9 mouse cellular contexts compared by ENCODE assay signal in the genomic region with DNA sequence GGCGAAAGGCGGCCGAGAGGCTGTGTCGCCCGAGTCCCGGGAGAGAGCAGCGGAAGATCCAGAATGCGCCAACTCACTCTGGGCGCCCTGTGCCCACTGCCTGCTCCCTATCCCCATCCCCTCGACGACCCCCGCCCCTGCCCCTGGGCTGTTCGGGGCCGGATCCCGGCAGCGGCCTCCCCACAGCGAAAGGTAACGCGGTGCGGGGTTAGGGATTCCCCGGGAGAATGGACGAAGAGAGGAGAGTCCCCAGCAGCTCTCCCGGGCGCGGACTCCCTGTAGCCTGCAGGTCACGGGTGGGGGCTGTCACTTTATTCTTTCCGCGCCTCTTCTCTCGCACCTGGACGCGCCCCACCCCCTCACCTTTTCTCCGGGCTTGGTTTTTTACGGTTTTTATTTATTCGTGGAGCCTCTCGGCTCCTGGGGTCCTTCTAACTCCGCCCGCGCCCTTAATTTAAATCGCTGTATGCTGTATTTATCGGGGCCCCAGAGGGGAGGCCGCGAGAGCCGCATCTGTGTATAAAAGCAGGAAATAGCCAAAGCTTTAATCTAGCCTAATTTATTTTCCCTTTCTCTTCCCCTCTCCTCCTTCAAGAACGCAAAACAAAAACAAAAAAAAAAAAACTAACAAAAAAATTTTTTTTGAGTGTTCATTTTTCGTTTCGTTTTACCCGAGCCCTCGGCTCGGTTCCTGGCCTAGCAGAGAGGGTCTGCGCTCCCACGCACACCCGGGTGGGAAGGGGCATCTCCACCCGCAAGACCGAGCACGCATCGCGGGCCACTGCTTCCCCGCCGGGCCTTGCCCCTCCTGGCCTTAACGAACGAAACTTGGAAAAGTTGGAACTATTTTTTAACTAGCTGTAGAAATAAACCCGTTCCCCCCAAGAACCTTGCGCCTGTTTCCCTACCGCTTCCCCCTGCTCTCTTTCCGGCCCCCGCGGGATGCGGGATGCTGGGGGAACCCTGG. TPM values are rescaled to one million over a fixed set of nuclear protein-coding genes. Genes with fewer than 3 reads are reported as not detected.
A peak's percentile ranks its signal among the peaks of the same experiment; 100 is the strongest.
DNase-seq lines count a peak whose midpoint lies in the region; ATAC-seq and TF ChIP-seq lines count a peak whose summit lies in the region.
"Had no signal": no experiment of that assay in that cellular context is flagged by ENCODE, and none has a peak within 500 bp of the region (broad histone marks: within the 10 kb centered on the region; RNA-seq: fewer than 3 reads in every experiment).

No protein-coding gene starts in this region.

- peak overlapping the region; percentile 92 for H3K4me2 ChIP-seq in forebrain, embryonic 16.5 days (ENCODE audit: low read length)
- peak overlapping the region; percentile 98 for H3K4me2 ChIP-seq in limb, embryonic 14.5 days (replicated peaks; ENCODE audit: low read depth, low read length, severe bottlenecking)

- peak overlapping the region; percentile 84 for H3K4me3 ChIP-seq in megakaryocyte, embryonic 14.5 days (replicated peaks)
- H3K4me3 ChIP-seq in forebrain, embryonic 16.5 days (replicated peaks; ENCODE audit: low read length), result peak overlapping the region; percentile 71
- peak overlapping the region; percentile 58 for H3K4me3 ChIP-seq in limb, embryonic 14.5 days (replicated peaks; ENCODE audit: low read length)
- H3K4me3 ChIP-seq in testis, adult 2 months (ENCODE audit: control insufficient read depth, low read depth, low read length), result peak overlapping the region; percentile 2; the same call in 1 of the 2 replicates

- no peaks in the 10 kb centered on the region for H3K9me3 ChIP-seq in megakaryocyte, embryonic 14.5 days
- no peaks in the 10 kb centered on the region for H3K9me3 ChIP-seq in forebrain, embryonic 16.5 days (ENCODE audit: control insufficient read depth, low read length)
- H3K9me3 ChIP-seq in limb, embryonic 14.5 days (ENCODE audit: control insufficient read depth, low read length), result no peaks in the 10 kb centered on the region

- H3K36me3 ChIP-seq in megakaryocyte, embryonic 14.5 days (replicated peaks; ENCODE audit: low read length), result no peaks in the 10 kb centered on the region
- H3K36me3 ChIP-seq in forebrain, embryonic 16.5 days (ENCODE audit: control insufficient read depth, insufficient read depth), result no peaks in the 10 kb centered on the region
- H3K36me3 ChIP-seq in limb, embryonic 14.5 days (ENCODE audit: control insufficient read depth, insufficient read depth, low read length), result no peaks in the 10 kb centered on the region
- no peaks in the 10 kb centered on the region for H3K36me3 ChIP-seq in testis, adult 2 months (ENCODE audit: control insufficient read depth, insufficient read depth, low read length)

- TF ChIP-seq CTCF in testis, adult 2 months (IDR thresholded peaks at IDR 0.05; ENCODE audit: control insufficient read depth, insufficient read depth, insufficient replicate concordance, low read depth, low read length), result no peak

- ATAC-seq in megakaryocyte, adult 5-6 weeks (ENCODE audit: poor library complexity, severe bottlenecking), result no peak
- ATAC-seq in forebrain, embryonic 16.5 days, result no peak
- ATAC-seq in limb, embryonic 14.5 days (ENCODE audit: low FRiP score, low read depth), result no peak

- H3K27ac ChIP-seq in forebrain, embryonic 16.5 days (ENCODE audit: low read length), result no peak overlapping the region
- no peak overlapping the region for H3K27ac ChIP-seq in limb, embryonic 14.5 days (replicated peaks; ENCODE audit: low read depth, low read length)
- no peak overlapping the region for H3K27ac ChIP-seq in testis, adult 2 months (ENCODE audit: control insufficient read depth, insufficient read depth, low read depth, low read length)

- peak overlapping the region; percentile 75 for H3K9ac ChIP-seq in forebrain, embryonic 16.5 days (replicated peaks; ENCODE audit: low read depth, low read length)
- no peak overlapping the region for H3K9ac ChIP-seq in limb, embryonic 14.5 days (ENCODE audit: low read depth, low read length, severe bottlenecking)

- WGBS in forebrain, embryonic 16.5 days, result 1% methylated on average over 67 of the region's 68 CpGs
- 1% methylated on average over 68 of the region's 68 CpGs for WGBS in limb, embryonic 14.5 days

- no peak for TF ChIP-seq POLR2A in limb, embryonic 14.5 days (IDR thresholded peaks at IDR 0.05; ENCODE audit: borderline replicate concordance, extremely low read depth, insufficient read depth, insufficient read length)
- no peak for TF ChIP-seq POLR2A in testis, adult 2 months (IDR thresholded peaks at IDR 0.05; ENCODE audit: control insufficient read depth, low read depth, low read length)

- H3K4me1 ChIP-seq in megakaryocyte, embryonic 14.5 days, result peaks cover 33% of the 10 kb centered on the region
- peaks cover 42% of the 10 kb centered on the region for H3K4me1 ChIP-seq in forebrain, embryonic 16.5 days (replicated peaks; ENCODE audit: control insufficient read depth, insufficient read depth, low read length)
- peaks cover 3% of the 10 kb centered on the region; the same call in 1 of the 2 replicates for H3K4me1 ChIP-seq in limb, embryonic 14.5 days (ENCODE audit: control insufficient read depth, insufficient read depth, low read length)
- H3K4me1 ChIP-seq in testis, adult 2 months (ENCODE audit: control insufficient read depth, insufficient read depth, low read length), result peaks cover 20% of the 10 kb centered on the region

- H3K27me3 ChIP-seq in megakaryocyte, embryonic 14.5 days (replicated peaks), result peaks cover 97% of the 10 kb centered on the region
- peaks cover 29% of the 10 kb centered on the region for H3K27me3 ChIP-seq in forebrain, embryonic 16.5 days (replicated peaks; ENCODE audit: control insufficient read depth, insufficient read depth, low read length)
- peaks cover 76% of the 10 kb centered on the region for H3K27me3 ChIP-seq in limb, embryonic 14.5 days (ENCODE audit: control insufficient read depth, insufficient read depth, low read length)
- peaks cover 3% of the 10 kb centered on the region for H3K27me3 ChIP-seq in testis, adult 2 months (ENCODE audit: control insufficient read depth, insufficient read depth, low read length)

- no peak for DNase-seq in limb, embryonic 14.5 days (ENCODE audit: low spot score)
- no peak for DNase-seq in c-Kit-positive CD71-positive TER-119-positive erythroid progenitor cells, embryonic 14.5 days (ENCODE audit: low spot score)
- DNase-seq in adrenal gland, adult 18-20 months (ENCODE audit: low spot score in 2 of 2), result no peak
- DNase-seq in layer of hippocampus, postnatal 10 days (ENCODE audit: low spot score in 2 of 2), result no peak

RNA-seq across cellular contexts. Expression of a gene that starts 2.9 kb away (rescaled TPM):
- polyA plus RNA-seq in megakaryocyte, embryonic 14.5 days (2012; ENCODE audit: insufficient read depth, low replicate concordance), result 0.12 TPM in 1 of 2 replicates, not detected in the other
- total RNA-seq in megakaryocyte, adult 5-6 weeks (2015), result not detected in 2 replicates
- total RNA-seq in megakaryocyte, adult 5-6 weeks (2017), result not detected in 2 replicates
- polyA plus RNA-seq in forebrain, embryonic 16.5 days (2015; fragmentation: Nextera tagmentation; extraction: Ambion mirVana), result 20.9 and 22.7 TPM in 2 replicates
- polyA plus RNA-seq in limb, embryonic 14.5 days (2012; rRNA removed), result 1.2 and 1.7 TPM in 2 replicates
- polyA plus RNA-seq in limb, embryonic 14.5 days (2014; fragmentation: Nextera tagmentation; extraction: Ambion mirVana), result 0.97 and 1.2 TPM in 2 replicates
- 0.22 and 0.32 TPM in 2 replicates for polyA plus RNA-seq in testis, adult 2 months (2012; rRNA removed)
- total RNA-seq in adrenal gland, adult 18-20 months (2021), result not detected
- 10 to 100 TPM; 48.6 to 55.5 TPM for total RNA-seq in layer of hippocampus, postnatal 10 days (2021)

RNA-seq across cellular contexts. Expression of a gene that starts 33.9 kb away (rescaled TPM):
- 2.9 and 13.8 TPM in 2 replicates for polyA plus RNA-seq in megakaryocyte, embryonic 14.5 days (2012; ENCODE audit: insufficient read depth, low replicate concordance)
- total RNA-seq in megakaryocyte, adult 5-6 weeks (2015), result 39.3 and 42.0 TPM in 2 replicates
- total RNA-seq in megakaryocyte, adult 5-6 weeks (2017), result 34.1 and 39.4 TPM in 2 replicates
- 42.1 and 48.3 TPM in 2 replicates for polyA plus RNA-seq in forebrain, embryonic 16.5 days (2015; fragmentation: Nextera tagmentation; extraction: Ambion mirVana)
- polyA plus RNA-seq in limb, embryonic 14.5 days (2012; rRNA removed), result 29.2 and 52.0 TPM in 2 replicates
- 59.4 and 61.1 TPM in 2 replicates for polyA plus RNA-seq in limb, embryonic 14.5 days (2014; fragmentation: Nextera tagmentation; extraction: Ambion mirVana)
- polyA plus RNA-seq in testis, adult 2 months (2012; rRNA removed), result 4.3 and 4.8 TPM in 2 replicates
- total RNA-seq in adrenal gland, adult 18-20 months (2021), result 10 to 100 TPM; 32.5 to 35.7 TPM
- total RNA-seq in layer of hippocampus, postnatal 10 days (2021), result 10 to 100 TPM; 17.8 to 18.5 TPM

RNA-seq across cellular contexts. Expression of a gene that starts 41.0 kb away (rescaled TPM):
- 122 and 166 TPM in 2 replicates for polyA plus RNA-seq in megakaryocyte, embryonic 14.5 days (2012; ENCODE audit: insufficient read depth, low replicate concordance)
- 11.5 and 11.7 TPM in 2 replicates for total RNA-seq in megakaryocyte, adult 5-6 weeks (2015)
- 4.2 and 5.0 TPM in 2 replicates for total RNA-seq in megakaryocyte, adult 5-6 weeks (2017)
- 1.9 and 2.3 TPM in 2 replicates for polyA plus RNA-seq in forebrain, embryonic 16.5 days (2015; fragmentation: Nextera tagmentation; extraction: Ambion mirVana)
- 30.6 and 43.7 TPM in 2 replicates for polyA plus RNA-seq in limb, embryonic 14.5 days (2012; rRNA removed)
- 18.1 and 20.4 TPM in 2 replicates for polyA plus RNA-seq in limb, embryonic 14.5 days (2014; fragmentation: Nextera tagmentation; extraction: Ambion mirVana)
- 1.2 and 1.6 TPM in 2 replicates for polyA plus RNA-seq in testis, adult 2 months (2012; rRNA removed)
- total RNA-seq in adrenal gland, adult 18-20 months (2021), result 10 to 100 TPM in 1 of 2 experiments, 1 to 10 TPM in 1; 6.3 to 15.0 TPM
- 1 to 10 TPM; 4.3 to 5.0 TPM for total RNA-seq in layer of hippocampus, postnatal 10 days (2021)

RNA-seq across cellular contexts. Expression of a gene that starts 48.9 kb away (rescaled TPM):
- polyA plus RNA-seq in megakaryocyte, embryonic 14.5 days (2012; ENCODE audit: insufficient read depth, low replicate concordance), result 0.36 TPM in 1 of 2 replicates, not detected in the other
- total RNA-seq in megakaryocyte, adult 5-6 weeks (2015), result not detected in 2 replicates
- total RNA-seq in megakaryocyte, adult 5-6 weeks (2017), result not detected in 2 replicates
- polyA plus RNA-seq in forebrain, embryonic 16.5 days (2015; fragmentation: Nextera tagmentation; extraction: Ambion mirVana), result 1.1 and 1.7 TPM in 2 replicates
- polyA plus RNA-seq in limb, embryonic 14.5 days (2012; rRNA removed), result not detected in 2 replicates
- polyA plus RNA-seq in limb, embryonic 14.5 days (2014; fragmentation: Nextera tagmentation; extraction: Ambion mirVana), result not detected in 2 replicates
- not detected in 2 replicates for polyA plus RNA-seq in testis, adult 2 months (2012; rRNA removed)
- not detected for total RNA-seq in adrenal gland, adult 18-20 months (2021)
- total RNA-seq in layer of hippocampus, postnatal 10 days (2021), result 1 to 10 TPM in 1 of 2 experiments, under 1 TPM in 1; 0.94 to 1.7 TPM
- polyA plus RNA-seq: large intestine, adult 2 months had no signal

RNA-seq across cellular contexts. Expression of a gene that starts 55.0 kb away (rescaled TPM):
- 2.2 and 29.0 TPM in 2 replicates for polyA plus RNA-seq in megakaryocyte, embryonic 14.5 days (2012; ENCODE audit: insufficient read depth, low replicate concordance)
- total RNA-seq in megakaryocyte, adult 5-6 weeks (2015), result 58.3 and 58.6 TPM in 2 replicates
- 88.3 and 100 TPM in 2 replicates for total RNA-seq in megakaryocyte, adult 5-6 weeks (2017)
- polyA plus RNA-seq in forebrain, embryonic 16.5 days (2015; fragmentation: Nextera tagmentation; extraction: Ambion mirVana), result 128 and 129 TPM in 2 replicates
- polyA plus RNA-seq in limb, embryonic 14.5 days (2012; rRNA removed), result 48.9 and 78.6 TPM in 2 replicates
- 122 and 128 TPM in 2 replicates for polyA plus RNA-seq in limb, embryonic 14.5 days (2014; fragmentation: Nextera tagmentation; extraction: Ambion mirVana)
- polyA plus RNA-seq in testis, adult 2 months (2012; rRNA removed), result 24.2 and 24.7 TPM in 2 replicates
- total RNA-seq in adrenal gland, adult 18-20 months (2021), result 10 to 100 TPM; 33.1 to 34.9 TPM
- 10 to 100 TPM; 36.8 to 41.3 TPM for total RNA-seq in layer of hippocampus, postnatal 10 days (2021)

Comparison
In these comparisons a context has a peak if more than half of its experiments do, and no peak if none do; other contexts are left out.
1. H3K4me3 ChIP-seq: peak in every context shown above with its lines; median percentile 84 in megakaryocyte, embryonic 14.5 days; 71 in forebrain, embryonic 16.5 days; 58 in limb, embryonic 14.5 days; 2 in testis, adult 2 months.